Mouse (Mus musculus): ENCODE measurements around the gene Srgap1.

DNA sequence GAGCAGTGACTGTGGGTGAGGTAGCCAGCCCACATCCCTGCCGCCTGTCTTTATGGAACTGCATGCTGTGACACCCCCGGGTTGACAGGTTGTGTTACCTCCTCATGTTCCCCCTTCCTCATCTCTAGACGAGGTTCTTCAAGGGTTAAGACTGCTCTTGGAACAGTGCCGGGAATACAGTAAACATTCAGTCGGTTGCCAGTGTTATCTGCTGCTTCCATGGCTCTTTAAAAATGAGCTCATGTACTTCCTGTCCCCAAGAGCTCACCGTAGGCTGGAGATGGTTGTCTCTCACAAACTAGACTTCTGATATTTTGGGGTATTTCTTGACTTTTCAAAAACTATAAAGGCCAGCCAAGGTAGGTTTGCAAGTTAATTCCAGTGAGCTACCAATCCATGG lies 41.6 kb downstream of the Srgap1 start:
- TF ChIP-seq CTCF (IDR thresholded peaks at IDR 0.05; ENCODE audit: insufficient read depth, low read depth, low read length), result no peak
- TF ChIP-seq POLR2A (IDR thresholded peaks at IDR 0.05; ENCODE audit: insufficient read depth, low read depth, low read length), result no peak

Measured in olfactory bulb, adult 2 months (tissue).